In genomic region chr17:23742941-23743340, GRCm38 (mm10) we compare ENCODE assay signal across 8 mouse cellular contexts. TPM values are rescaled to one million over a fixed set of nuclear protein-coding genes. Genes with fewer than 3 reads are reported as not detected.
DNase-seq lines count a peak whose midpoint lies in the region; ATAC-seq and TF ChIP-seq lines count a peak whose summit lies in the region.
"Had no signal": no experiment of that assay in that cellular context is flagged by ENCODE, and none has a peak within 500 bp of the region (broad histone marks: within the 10 kb centered on the region; RNA-seq: fewer than 3 reads in every experiment).

No protein-coding gene starts in this region.

- no peaks in the 10 kb centered on the region for H3K36me3 ChIP-seq in kidney, embryonic 15.5 days
- no peaks in the 10 kb centered on the region for H3K36me3 ChIP-seq in ES-Bruce4 (ENCODE audit: control insufficient read depth, insufficient read depth, low read length, poor library complexity, severe bottlenecking)
- no peaks in the 10 kb centered on the region for H3K36me3 ChIP-seq in limb, embryonic 14.5 days (ENCODE audit: control insufficient read depth, insufficient read depth, low read length)

- WGBS in kidney, embryonic 15.5 days, result 62% methylated on average over 12 of the region's 12 CpGs
- 63% methylated on average over 12 of the region's 12 CpGs for WGBS in limb, embryonic 14.5 days

- TF ChIP-seq POLR2A in ES-Bruce4 (IDR thresholded peaks at IDR 0.05; ENCODE audit: insufficient read depth, low read length), result no peak
- TF ChIP-seq POLR2A in limb, embryonic 14.5 days (IDR thresholded peaks at IDR 0.05; ENCODE audit: borderline replicate concordance, extremely low read depth, insufficient read depth, insufficient read length), result no peak

- no peaks in the 10 kb centered on the region for H3K9me3 ChIP-seq in kidney, embryonic 15.5 days (replicated peaks)
- H3K9me3 ChIP-seq in ES-Bruce4 (replicated peaks; ENCODE audit: control insufficient read depth, insufficient read depth, low read length, poor library complexity, severe bottlenecking), result no peaks in the 10 kb centered on the region
- no peaks in the 10 kb centered on the region for H3K9me3 ChIP-seq in limb, embryonic 14.5 days (ENCODE audit: control insufficient read depth, low read length)

- ATAC-seq in kidney, embryonic 15.5 days (replicated peaks; ENCODE audit: low FRiP score), result no peak
- ATAC-seq in limb, embryonic 14.5 days (ENCODE audit: low FRiP score, low read depth), result no peak

- H3K27ac ChIP-seq in kidney, embryonic 15.5 days, result no peak overlapping the region
- H3K27ac ChIP-seq in ES-Bruce4 (ENCODE audit: insufficient read depth, low read length), result no peak overlapping the region
- H3K27ac ChIP-seq in brown adipose tissue, adult 24 weeks (replicated peaks; ENCODE audit: low read depth, low read length), result no peak overlapping the region
- no peak overlapping the region for H3K27ac ChIP-seq in limb, embryonic 14.5 days (replicated peaks; ENCODE audit: low read depth, low read length)

- no peak overlapping the region for H3K9ac ChIP-seq in kidney, embryonic 15.5 days
- H3K9ac ChIP-seq in ES-Bruce4 (ENCODE audit: low read depth, poor library complexity, severe bottlenecking), result no peak overlapping the region
- H3K9ac ChIP-seq in limb, embryonic 14.5 days (ENCODE audit: low read depth, low read length, severe bottlenecking), result no peak overlapping the region

- H3K4me3 ChIP-seq in kidney, embryonic 15.5 days (replicated peaks), result peak overlapping the region; percentile 27; the same call in 1 of the 2 replicates
- 0 out of 2 replicates have a peak overlapping the region, but pooled peaks have one; percentile 31 for H3K4me3 ChIP-seq in ES-Bruce4 (ENCODE audit: low read depth, low read length)
- H3K4me3 ChIP-seq in brown adipose tissue, adult 24 weeks (ENCODE audit: insufficient read depth, low read depth, low read length), result peak overlapping the region; percentile 32; the same call in 1 of the 2 replicates
- H3K4me3 ChIP-seq in limb, embryonic 14.5 days (replicated peaks; ENCODE audit: low read length), result peak overlapping the region; percentile 32

- H3K27me3 ChIP-seq in kidney, embryonic 15.5 days, result peaks cover 85% of the 10 kb centered on the region
- no peaks in the 10 kb centered on the region; the same call in 1 of the 2 replicates for H3K27me3 ChIP-seq in ES-Bruce4 (ENCODE audit: control insufficient read depth, insufficient read depth, low read length, poor library complexity, severe bottlenecking)
- peaks cover 83% of the 10 kb centered on the region for H3K27me3 ChIP-seq in limb, embryonic 14.5 days (ENCODE audit: control insufficient read depth, insufficient read depth, low read length)

- DNase-seq in kidney, postnatal 36 days, result no peak
- DNase-seq in limb, embryonic 14.5 days (ENCODE audit: low spot score), result no peak
- no peak for DNase-seq in ovary, adult 18-20 months (ENCODE audit: low spot score)
- no peak for DNase-seq in lung, postnatal 36 days
- DNase-seq: gastrocnemius, postnatal 36 days had no signal

- peak overlapping the region; percentile 43; the same call in 1 of the 2 replicates for H3K4me2 ChIP-seq in kidney, embryonic 15.5 days
- H3K4me2 ChIP-seq in limb, embryonic 14.5 days (replicated peaks; ENCODE audit: low read depth, low read length, severe bottlenecking), result peak overlapping the region; percentile 40

- no peak for TF ChIP-seq CTCF in ES-Bruce4 (IDR thresholded peaks at IDR 0.05; ENCODE audit: low read depth, low read length)

- no peak for TF ChIP-seq EP300 in ES-Bruce4 (IDR thresholded peaks at IDR 0.05; ENCODE audit: insufficient read depth, low read depth, low read length)

- H3K4me1 ChIP-seq in kidney, embryonic 15.5 days, result peaks cover 71% of the 10 kb centered on the region
- H3K4me1 ChIP-seq in ES-Bruce4 (ENCODE audit: control insufficient read depth, insufficient read depth, low read length), result no peaks in the 10 kb centered on the region
- peaks cover 3% of the 10 kb centered on the region; the same call in 1 of the 2 replicates for H3K4me1 ChIP-seq in brown adipose tissue, adult 24 weeks (ENCODE audit: control insufficient read depth, insufficient read depth, insufficient read length, low read length)
- peaks cover 29% of the 10 kb centered on the region for H3K4me1 ChIP-seq in limb, embryonic 14.5 days (ENCODE audit: control insufficient read depth, insufficient read depth, low read length)

RNA-seq across cellular contexts. Expression of gene Paqr4, which starts 2.3 kb away (rescaled TPM):
- 19.8 and 23.8 TPM in 2 replicates for polyA plus RNA-seq in kidney, embryonic 15.5 days (2015; fragmentation: Nextera tagmentation; extraction: Ambion mirVana)
- 2.4 and 2.7 TPM in 2 replicates for polyA plus RNA-seq in ES-Bruce4 (2011; ENCODE audit: insufficient read depth, insufficient read length, low read depth, missing spikeins)
- polyA plus RNA-seq in brown adipose tissue, adult 24 weeks (2012; ENCODE audit: insufficient read depth, insufficient read length, missing spikeins), result 4.0 and 5.1 TPM in 2 replicates
- polyA plus RNA-seq in limb, embryonic 14.5 days (2012; rRNA removed), result 9.7 and 13.4 TPM in 2 replicates
- 15.7 and 17.3 TPM in 2 replicates for polyA plus RNA-seq in limb, embryonic 14.5 days (2014; fragmentation: Nextera tagmentation; extraction: Ambion mirVana)

RNA-seq across cellular contexts. Expression of gene Kremen2, which starts 2.7 kb away (rescaled TPM):
- polyA plus RNA-seq in kidney, embryonic 15.5 days (2015; fragmentation: Nextera tagmentation; extraction: Ambion mirVana), result 1.9 and 2.2 TPM in 2 replicates
- 0.57 and 1.4 TPM in 2 replicates for polyA plus RNA-seq in ES-Bruce4 (2011; ENCODE audit: insufficient read depth, insufficient read length, low read depth, missing spikeins)
- polyA plus RNA-seq in brown adipose tissue, adult 24 weeks (2012; ENCODE audit: insufficient read depth, insufficient read length, missing spikeins), result not detected in 2 replicates
- 40.1 and 50.6 TPM in 2 replicates for polyA plus RNA-seq in limb, embryonic 14.5 days (2012; rRNA removed)
- polyA plus RNA-seq in limb, embryonic 14.5 days (2014; fragmentation: Nextera tagmentation; extraction: Ambion mirVana), result 42.4 and 42.6 TPM in 2 replicates

RNA-seq across cellular contexts. Expression of gene Pkmyt1, which starts 16.8 kb away (rescaled TPM):
- 48.4 and 56.3 TPM in 2 replicates for polyA plus RNA-seq in kidney, embryonic 15.5 days (2015; fragmentation: Nextera tagmentation; extraction: Ambion mirVana)
- 26.5 and 27.7 TPM in 2 replicates for polyA plus RNA-seq in ES-Bruce4 (2011; ENCODE audit: insufficient read depth, insufficient read length, low read depth, missing spikeins)
- 1.8 TPM in 1 of 2 replicates, not detected in the other for polyA plus RNA-seq in brown adipose tissue, adult 24 weeks (2012; ENCODE audit: insufficient read depth, insufficient read length, missing spikeins)
- 81.7 and 105 TPM in 2 replicates for polyA plus RNA-seq in limb, embryonic 14.5 days (2012; rRNA removed)
- 46.4 and 47.5 TPM in 2 replicates for polyA plus RNA-seq in limb, embryonic 14.5 days (2014; fragmentation: Nextera tagmentation; extraction: Ambion mirVana)

RNA-seq across cellular contexts. Expression of gene 1520401A03Rik, which starts 20.4 kb away (rescaled TPM):
- polyA plus RNA-seq in kidney, embryonic 15.5 days (2015; fragmentation: Nextera tagmentation; extraction: Ambion mirVana), result 0.14 and 0.88 TPM in 2 replicates
- 3.6 and 4.1 TPM in 2 replicates for polyA plus RNA-seq in ES-Bruce4 (2011; ENCODE audit: insufficient read depth, insufficient read length, low read depth, missing spikeins)
- polyA plus RNA-seq in brown adipose tissue, adult 24 weeks (2012; ENCODE audit: insufficient read depth, insufficient read length, missing spikeins), result not detected in 2 replicates
- polyA plus RNA-seq in limb, embryonic 14.5 days (2012; rRNA removed), result 4.4 and 4.6 TPM in 2 replicates
- polyA plus RNA-seq in limb, embryonic 14.5 days (2014; fragmentation: Nextera tagmentation; extraction: Ambion mirVana), result 1.6 and 2.1 TPM in 2 replicates

RNA-seq across cellular contexts. Expression of gene Flywch1, which starts 28.5 kb away (rescaled TPM):
- 89.5 and 91.0 TPM in 2 replicates for polyA plus RNA-seq in kidney, embryonic 15.5 days (2015; fragmentation: Nextera tagmentation; extraction: Ambion mirVana)
- polyA plus RNA-seq in ES-Bruce4 (2011; ENCODE audit: insufficient read depth, insufficient read length, low read depth, missing spikeins), result 32.9 and 34.2 TPM in 2 replicates
- 25.8 and 26.8 TPM in 2 replicates for polyA plus RNA-seq in brown adipose tissue, adult 24 weeks (2012; ENCODE audit: insufficient read depth, insufficient read length, missing spikeins)
- polyA plus RNA-seq in limb, embryonic 14.5 days (2012; rRNA removed), result 47.1 and 58.5 TPM in 2 replicates
- polyA plus RNA-seq in limb, embryonic 14.5 days (2014; fragmentation: Nextera tagmentation; extraction: Ambion mirVana), result 66.2 and 74.8 TPM in 2 replicates

Comparison
In these comparisons a context has a peak if more than half of its experiments do, and no peak if none do; other contexts are left out.
1. RNA of gene Kremen2, which starts 2.7 kb away (polyA plus RNA-seq): 40.1 to 50.6 TPM in limb, embryonic 14.5 days; 1.9 to 2.2 TPM in kidney, embryonic 15.5 days, 0.57 to 1.4 TPM in ES-Bruce4 and not detected in brown adipose tissue, adult 24 weeks; every median in the first group is over 10 times any median in the second.
2. Peak in every context shown above with its lines, with median percentiles within 50 percentile points of each other: H3K4me3 ChIP-seq.